Mouse (Mus musculus): ENCODE data around the gene Sec22c. TPM values are rescaled to one million over a fixed set of nuclear protein-coding genes. Genes with fewer than 3 reads are reported as not detected.
A peak's percentile ranks its signal among the peaks of the same experiment; 100 is the strongest.

The Sec22c gene
- polyA plus RNA-seq, 1 experiment from 2014 or later: 29.9 TPM

DNA sequence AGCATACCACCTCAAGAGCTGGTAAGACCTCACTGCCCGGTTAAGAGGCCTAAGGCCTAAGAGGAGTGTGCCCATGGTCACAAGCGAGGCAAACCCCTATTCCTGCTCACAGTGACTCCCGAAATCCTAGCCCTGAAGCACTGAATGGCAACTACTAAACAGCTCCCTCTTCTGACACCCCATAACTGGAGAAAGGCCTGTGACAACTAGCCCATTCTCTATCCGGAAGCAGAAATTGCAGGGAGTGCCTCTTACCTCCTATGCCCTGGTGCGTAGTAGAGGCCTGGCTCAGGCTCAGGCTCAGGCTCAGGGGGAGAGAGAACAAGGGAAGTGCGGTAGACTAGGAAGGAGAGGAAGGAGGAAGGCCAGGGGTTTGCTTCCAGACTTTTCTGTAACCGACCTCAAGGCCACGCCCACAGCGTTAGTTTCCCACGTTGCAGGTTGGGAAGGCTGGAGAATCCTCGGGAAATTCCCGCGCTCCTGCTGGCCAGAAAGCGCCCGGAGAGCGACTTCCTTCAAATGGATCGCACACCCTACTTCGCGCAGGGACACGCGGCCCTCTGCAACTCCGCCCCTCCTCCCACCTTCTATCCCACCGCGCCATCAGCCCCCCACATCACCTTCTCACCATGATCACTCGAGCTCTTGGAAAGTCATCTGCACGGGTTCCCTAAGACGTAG lies 63.9 kb downstream of the Sec22c start:
- H3K27me3 ChIP-seq: peaks cover 75% of the 10 kb centered on the region
- no peak for ATAC-seq
- WGBS: 11% methylated on average over 27 of the region's 27 CpGs

GRCm38 (mm10) chr9:121639790-121640189 lies 65.5 kb downstream of the Sec22c start:
- no peak overlapping the region for H3K4me2 ChIP-seq
- H3K27ac ChIP-seq: no peak overlapping the region
- H3K4me1 ChIP-seq: peaks cover 24% of the 10 kb centered on the region
- H3K4me3 ChIP-seq: no peak overlapping the region
- no peak for ATAC-seq
- H3K9me3 ChIP-seq (replicated peaks): no peaks in the 10 kb centered on the region
- H3K9ac ChIP-seq: no peak overlapping the region
- H3K36me3 ChIP-seq (ENCODE audit: poor library complexity, severe bottlenecking): no peaks in the 10 kb centered on the region
- WGBS: 44% methylated on average over 16 of the region's 16 CpGs
- H3K27me3 ChIP-seq: peaks cover 66% of the 10 kb centered on the region

More for the DNA sequence above, 63.9 kb downstream of the Sec22c start:
- peak overlapping the region; percentile 90 for H3K4me2 ChIP-seq
- H3K36me3 ChIP-seq (ENCODE audit: poor library complexity, severe bottlenecking): no peaks in the 10 kb centered on the region
- H3K4me3 ChIP-seq: peak overlapping the region; percentile 55
- H3K9me3 ChIP-seq (replicated peaks): no peaks in the 10 kb centered on the region
- no peak overlapping the region for H3K27ac ChIP-seq
- peaks cover 24% of the 10 kb centered on the region for H3K4me1 ChIP-seq
- 0 out of 2 replicates have a peak overlapping the region, but pooled peaks have one; percentile 75 for H3K9ac ChIP-seq

DNA sequence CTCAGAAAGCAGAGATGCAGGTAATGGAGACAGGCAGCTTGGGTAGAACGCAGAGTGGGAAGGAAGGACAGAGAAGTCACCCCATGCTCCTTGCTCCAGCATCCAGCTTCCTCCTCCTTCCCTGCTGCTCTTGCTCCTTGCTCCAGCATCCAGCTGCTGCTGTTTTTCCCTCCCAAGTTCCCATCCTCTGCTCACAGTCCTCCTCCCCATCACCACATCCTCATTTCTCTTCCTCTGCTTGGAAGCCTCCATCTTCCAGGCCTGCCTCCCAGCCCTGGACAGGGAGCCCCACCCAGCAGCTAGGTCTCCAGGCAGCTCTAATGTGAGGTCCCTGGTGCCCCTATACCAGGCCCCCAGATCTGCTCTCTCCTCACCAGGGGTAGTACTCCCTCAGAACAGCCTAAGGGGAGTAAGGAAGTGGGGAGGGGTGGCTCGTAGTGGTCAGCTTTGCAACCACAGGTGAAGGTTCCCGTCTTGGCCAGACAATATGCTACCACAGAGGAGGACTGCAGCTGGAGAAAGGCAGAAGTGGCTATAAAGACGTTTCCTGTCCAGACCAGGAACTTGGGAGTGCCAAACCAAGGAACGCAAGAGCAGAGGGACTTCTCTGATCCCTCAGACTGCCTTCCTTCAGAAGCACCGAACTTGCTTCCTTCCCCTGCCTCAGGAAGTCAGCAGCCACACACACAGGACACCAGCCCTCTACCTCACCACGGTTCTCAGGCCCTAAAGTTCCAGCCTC lies 69.3 kb downstream of the Sec22c start:
- 60% methylated on average over 7 of the region's 7 CpGs for WGBS
- Histone ChIP-seq H3K27me3 (peaks cover 28% of the 10 kb centered on the region), H3K9me3 (replicated peaks) (no peaks in the 10 kb centered on the region), H3K4me2 (no peak overlapping the region), H3K4me3 (no peak overlapping the region), H3K27ac (no peak overlapping the region), H3K4me1 (no peaks in the 10 kb centered on the region), H3K36me3 (ENCODE audit: poor library complexity, severe bottlenecking) (no peaks in the 10 kb centered on the region), H3K9ac (no peak overlapping the region)
- ATAC-seq: no peak

DNA sequence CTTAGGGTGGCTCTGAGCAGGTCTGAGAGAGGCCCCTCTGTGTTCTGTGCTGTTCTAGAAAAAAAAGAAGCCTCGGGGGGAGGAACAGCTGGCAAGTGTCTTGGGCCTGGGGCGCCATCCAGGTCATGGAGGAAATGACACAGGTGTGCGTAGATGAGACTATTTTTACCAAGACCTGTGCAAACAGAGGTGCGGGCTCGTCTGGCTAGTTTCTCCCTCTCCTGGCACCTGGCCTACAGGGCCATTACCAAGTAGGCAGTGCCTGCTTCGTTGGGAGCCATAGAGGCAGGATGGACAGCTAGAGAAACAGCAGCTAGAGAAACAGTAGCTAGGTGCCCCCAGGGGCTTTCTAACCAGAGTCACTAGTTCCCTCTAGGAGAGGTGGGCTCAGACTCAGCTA lies 72.0 kb downstream of the Sec22c start:
- Histone ChIP-seq H3K4me1 (no peaks in the 10 kb centered on the region), H3K27me3 (peaks cover 6% of the 10 kb centered on the region; the same call in 1 of the 2 replicates), H3K9me3 (replicated peaks) (no peaks in the 10 kb centered on the region), H3K27ac (no peak overlapping the region), H3K36me3 (ENCODE audit: poor library complexity, severe bottlenecking) (no peaks in the 10 kb centered on the region), H3K4me3 (no peak overlapping the region), H3K4me2 (no peak overlapping the region), H3K9ac (no peak overlapping the region)
- no peak for ATAC-seq
- 83% methylated on average over 6 of the region's 6 CpGs for WGBS

GRCm38 (mm10) chr9:121632891-121633290 lies 72.4 kb downstream of the Sec22c start:
- no peak overlapping the region for H3K27ac ChIP-seq
- H3K4me2 ChIP-seq: no peak overlapping the region
- H3K4me1 ChIP-seq: no peaks in the 10 kb centered on the region
- no peak for ATAC-seq
- H3K36me3 ChIP-seq (ENCODE audit: poor library complexity, severe bottlenecking): no peaks in the 10 kb centered on the region
- no peaks in the 10 kb centered on the region for H3K9me3 ChIP-seq (replicated peaks)
- H3K4me3 ChIP-seq: no peak overlapping the region
- H3K9ac ChIP-seq: no peak overlapping the region
- H3K27me3 ChIP-seq: peaks cover 6% of the 10 kb centered on the region; the same call in 1 of the 2 replicates
- WGBS: 85% methylated on average over 10 of the region's 10 CpGs

DNA sequence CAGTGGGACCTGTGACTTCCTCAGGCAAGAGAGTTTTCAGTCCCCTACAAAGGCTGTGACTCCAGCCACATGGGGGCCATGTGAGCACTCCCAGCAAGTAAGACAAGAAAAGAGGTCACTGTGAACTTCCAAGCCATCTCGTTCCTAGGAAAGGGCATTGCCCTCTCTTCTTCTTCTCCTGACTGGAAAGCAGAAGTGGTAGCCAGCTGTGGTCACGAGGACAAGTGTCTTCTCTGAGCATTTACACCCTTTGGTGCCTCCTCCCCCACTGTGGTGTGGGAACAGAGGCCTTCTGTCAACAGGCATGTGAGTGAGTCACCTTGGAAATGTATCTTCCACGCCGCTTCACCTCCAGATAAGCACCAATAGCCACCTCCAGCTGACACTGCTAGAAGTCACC lies 73.3 kb downstream of the Sec22c start:
- H3K27ac ChIP-seq: no peak overlapping the region
- WGBS: 79% methylated on average over 4 of the region's 4 CpGs
- ATAC-seq: no peak

GRCm38 (mm10) chr9:121630627-121631026 lies 74.7 kb downstream of the Sec22c start:
- H3K36me3 ChIP-seq (ENCODE audit: poor library complexity, severe bottlenecking): no peaks in the 10 kb centered on the region
- no peak overlapping the region for H3K4me2 ChIP-seq
- no peaks in the 10 kb centered on the region for H3K27me3 ChIP-seq
- 87% methylated on average over 1 of the region's 1 CpGs for WGBS
- H3K27ac ChIP-seq: no peak overlapping the region
- H3K4me1 ChIP-seq: no peaks in the 10 kb centered on the region
- no peak overlapping the region for H3K9ac ChIP-seq
- H3K4me3 ChIP-seq: no peak overlapping the region
- ATAC-seq: no peak
- H3K9me3 ChIP-seq (replicated peaks): no peaks in the 10 kb centered on the region

More for the DNA sequence above, 73.3 kb downstream of the Sec22c start:
- no peaks in the 10 kb centered on the region for H3K9me3 ChIP-seq (replicated peaks)
- H3K36me3 ChIP-seq (ENCODE audit: poor library complexity, severe bottlenecking): no peaks in the 10 kb centered on the region
- no peak overlapping the region for H3K4me3 ChIP-seq
- peaks cover 6% of the 10 kb centered on the region; the same call in 1 of the 2 replicates for H3K27me3 ChIP-seq
- no peaks in the 10 kb centered on the region for H3K4me1 ChIP-seq
- H3K4me2 ChIP-seq: no peak overlapping the region
- H3K9ac ChIP-seq: no peak overlapping the region

Other genes with a start within 250 kb of the Sec22c start
- gene Cck, start 209.8 kb downstream of the Sec22c start, polyA plus RNA-seq (2015; fragmentation: Nextera tagmentation; extraction: Ambion mirVana): 11.0 and 40.0 TPM in 2 replicates
- gene Lyzl4, start 63.4 kb downstream of the Sec22c start, polyA plus RNA-seq (2015; fragmentation: Nextera tagmentation; extraction: Ambion mirVana): not detected in 2 replicates
- gene Vipr1, start 62.8 kb downstream of the Sec22c start, polyA plus RNA-seq (2015; fragmentation: Nextera tagmentation; extraction: Ambion mirVana): 0.37 and 0.59 TPM in 2 replicates
- gene Ss18l2, start 4.8 kb upstream of the Sec22c start, polyA plus RNA-seq (2015; fragmentation: Nextera tagmentation; extraction: Ambion mirVana): 130 and 159 TPM in 2 replicates
- gene Nktr, start 13.7 kb upstream of the Sec22c start, polyA plus RNA-seq (2015; fragmentation: Nextera tagmentation; extraction: Ambion mirVana): 69.5 and 70.9 TPM in 2 replicates
- gene Zfp651, start 53.8 kb upstream of the Sec22c start, polyA plus RNA-seq (2015; fragmentation: Nextera tagmentation; extraction: Ambion mirVana): 8.1 and 8.4 TPM in 2 replicates
- 0.13 and 0.49 TPM in 2 replicates for gene Klhl40, start 72.1 kb upstream of the Sec22c start, polyA plus RNA-seq (2015; fragmentation: Nextera tagmentation; extraction: Ambion mirVana)
- 0.09 and 0.16 TPM in 2 replicates for gene Hhatl, start 87.0 kb upstream of the Sec22c start, polyA plus RNA-seq (2015; fragmentation: Nextera tagmentation; extraction: Ambion mirVana)
- gene Ccdc13, start 134.0 kb upstream of the Sec22c start, polyA plus RNA-seq (2015; fragmentation: Nextera tagmentation; extraction: Ambion mirVana): 2.9 TPM in 2 replicates
- 151 and 159 TPM in 2 replicates for gene Higd1a, start 152.9 kb upstream of the Sec22c start, polyA plus RNA-seq (2015; fragmentation: Nextera tagmentation; extraction: Ambion mirVana)
- 1.1 and 1.7 TPM in 2 replicates for gene Ackr2, start 192.9 kb upstream of the Sec22c start, polyA plus RNA-seq (2015; fragmentation: Nextera tagmentation; extraction: Ambion mirVana)
- gene Cyp8b1, start 210.8 kb upstream of the Sec22c start, polyA plus RNA-seq (2015; fragmentation: Nextera tagmentation; extraction: Ambion mirVana): not detected in 2 replicates
- gene Fam198a, start 245.5 kb upstream of the Sec22c start, polyA plus RNA-seq (2015; fragmentation: Nextera tagmentation; extraction: Ambion mirVana): 1.0 and 1.2 TPM in 2 replicates

Measured in forebrain, embryonic 13.5 days (tissue).